Mouse (Mus musculus) neural tube, embryonic 12.5 days (tissue): ENCODE data around the gene Il2ra. TPM values are rescaled to one million over a fixed set of nuclear protein-coding genes. Genes with fewer than 3 reads are reported as not detected.

ENCODE experiments used
- ATAC-seq: fragments of 200-750 bp; cut with Nextera tagmentation; 2 replicates; pipeline ENCODE4 v1.8.0; 2017; ENCODE audit warnings: low read depth, mild to moderate bottlenecking, moderate TSS enrichment, moderate library complexity; ENCODE audit not compliant: low FRiP score
- H3K27ac ChIP-seq: fragments of 300-500 bp; sonication (generic); 2 replicates; pipeline ENCODE4 v1.5.1; 2016
- H3K27me3 ChIP-seq: fragments of 300-500 bp; sonication (generic); replicated peaks from 2 replicates; pipeline ENCODE4 v1.6.1; 2016; ENCODE audit warnings: mild to moderate bottlenecking
- H3K36me3 ChIP-seq: fragments of 300-500 bp; sonication (generic); 2 replicates; pipeline ENCODE4 v1.6.1; 2016; ENCODE audit warnings: mild to moderate bottlenecking
- H3K4me1 ChIP-seq: fragments of 300-500 bp; sonication (generic); 2 replicates; pipeline ENCODE4 v1.6.1; 2016
- H3K4me2 ChIP-seq: fragments of 300-500 bp; sonication (generic); replicated peaks from 2 replicates; pipeline ENCODE4 v1.6.1; 2016; ENCODE audit warnings: mild to moderate bottlenecking
- H3K4me3 ChIP-seq: fragments of 300-500 bp; sonication (generic); 2 replicates; pipeline ENCODE4 v1.5.1; 2016
- H3K9ac ChIP-seq: fragments of 300-500 bp; sonication (generic); 2 replicates; pipeline ENCODE4 v1.6.1; 2016; ENCODE audit warnings: mild to moderate bottlenecking
- H3K9me3 ChIP-seq: fragments of 300-500 bp; sonication (generic); 2 replicates; pipeline ENCODE4 v1.6.1; 2016; ENCODE audit warnings: mild to moderate bottlenecking
- WGBS: fragments of 180-500 bp; shearing (Covaris S2); methylation state at CpG from one replicate; pipeline ENCODE4 v1.1.7; 2016; 5-methylcytosine and 5-hydroxymethylcytosine counted together
- polyA plus RNA-seq: library from polyadenylated mRNA; unstranded; fragments of >200 nt; fragmentation: Nextera tagmentation; extraction: Ambion mirVana; gene quantifications from 2 replicates; pipeline ENCODE4 v1.2.1, GENCODE M21; 2016

The Il2ra gene
- polyA plus RNA-seq, 1 experiment from 2014 or later = not detected

- no peak overlapping the region for H3K27ac ChIP-seq
- H3K4me3 ChIP-seq = no peak overlapping the region
- no peaks in the 10 kb centered on the region for H3K9me3 ChIP-seq
- H3K36me3 ChIP-seq = no peaks in the 10 kb centered on the region
- no peaks in the 10 kb centered on the region for H3K4me1 ChIP-seq
- no peaks in the 10 kb centered on the region for H3K27me3 ChIP-seq
- ATAC-seq = no peak
- WGBS = 88% methylated on average over 4 of the region's 4 CpGs
- no peak overlapping the region for H3K9ac ChIP-seq
- no peak overlapping the region for H3K4me2 ChIP-seq
These were observed 43.9 kb downstream of the Il2ra start for GRCm38 (mm10) chr2:11686512-11686911.

GRCm38 (mm10) chr2:11687436-11687835 is 44.8 kb downstream of the Il2ra start:
- H3K4me3 ChIP-seq = no peak overlapping the region
- H3K27me3 ChIP-seq = no peaks in the 10 kb centered on the region
- no peaks in the 10 kb centered on the region for H3K9me3 ChIP-seq
- H3K36me3 ChIP-seq = no peaks in the 10 kb centered on the region
- no peaks in the 10 kb centered on the region for H3K4me1 ChIP-seq
- H3K9ac ChIP-seq = no peak overlapping the region
- no peak for ATAC-seq
- 38% methylated on average over 3 of the region's 3 CpGs for WGBS
- no peak overlapping the region for H3K27ac ChIP-seq
- no peak overlapping the region for H3K4me2 ChIP-seq

- no peak overlapping the region for H3K27ac ChIP-seq
- no peak overlapping the region for H3K4me2 ChIP-seq
- H3K9me3 ChIP-seq = no peaks in the 10 kb centered on the region
- no peaks in the 10 kb centered on the region for H3K36me3 ChIP-seq
- no peaks in the 10 kb centered on the region for H3K4me1 ChIP-seq
- H3K4me3 ChIP-seq = no peak overlapping the region
- no peak for ATAC-seq
- no peak overlapping the region for H3K9ac ChIP-seq
- WGBS = 82% methylated on average over 8 of the region's 8 CpGs
- H3K27me3 ChIP-seq = no peaks in the 10 kb centered on the region
These were observed 47.7 kb downstream of the Il2ra start for GRCm38 (mm10) chr2:11690201-11690890.

GRCm38 (mm10) chr2:11693352-11693751 is 50.7 kb downstream of the Il2ra start:
- no peak for ATAC-seq
- Histone ChIP-seq H3K36me3 (no peaks in the 10 kb centered on the region), H3K4me2 (no peak overlapping the region), H3K4me1 (no peaks in the 10 kb centered on the region), H3K4me3 (no peak overlapping the region), H3K9ac (no peak overlapping the region), H3K9me3 (no peaks in the 10 kb centered on the region), H3K27ac (no peak overlapping the region), H3K27me3 (no peaks in the 10 kb centered on the region)
- WGBS = 96% methylated on average over 4 of the region's 4 CpGs

- no peak for ATAC-seq
- Histone ChIP-seq H3K27ac (no peak overlapping the region), H3K4me2 (no peak overlapping the region), H3K9ac (no peak overlapping the region), H3K36me3 (no peaks in the 10 kb centered on the region), H3K9me3 (no peaks in the 10 kb centered on the region), H3K27me3 (no peaks in the 10 kb centered on the region), H3K4me3 (no peak overlapping the region), H3K4me1 (no peaks in the 10 kb centered on the region)
- WGBS = 76% methylated on average over 2 of the region's 2 CpGs
These were observed 51.5 kb downstream of the Il2ra start for GRCm38 (mm10) chr2:11694104-11694503.

GRCm38 (mm10) chr2:11695867-11696266 is 53.3 kb downstream of the Il2ra start:
- H3K27me3 ChIP-seq = no peaks in the 10 kb centered on the region
- H3K27ac ChIP-seq = no peak overlapping the region
- H3K4me1 ChIP-seq = no peaks in the 10 kb centered on the region
- H3K4me3 ChIP-seq = no peak overlapping the region
- H3K9me3 ChIP-seq = no peaks in the 10 kb centered on the region
- no peak overlapping the region for H3K9ac ChIP-seq
- 73% methylated on average over 2 of the region's 2 CpGs for WGBS
- no peak overlapping the region for H3K4me2 ChIP-seq
- H3K36me3 ChIP-seq = no peaks in the 10 kb centered on the region
- no peak for ATAC-seq

- no peaks in the 10 kb centered on the region for H3K36me3 ChIP-seq
- no peak overlapping the region for H3K27ac ChIP-seq
- no peaks in the 10 kb centered on the region for H3K27me3 ChIP-seq
- H3K9ac ChIP-seq = no peak overlapping the region
- no peak overlapping the region for H3K4me3 ChIP-seq
- H3K4me1 ChIP-seq = no peaks in the 10 kb centered on the region
- WGBS = 69% methylated on average over 5 of the region's 5 CpGs
- H3K4me2 ChIP-seq = no peak overlapping the region
- no peaks in the 10 kb centered on the region for H3K9me3 ChIP-seq
- no peak for ATAC-seq
These were observed 56.4 kb downstream of the Il2ra start for GRCm38 (mm10) chr2:11698994-11699393.

- Histone ChIP-seq H3K4me3 (no peak overlapping the region), H3K4me1 (no peaks in the 10 kb centered on the region), H3K27me3 (no peaks in the 10 kb centered on the region), H3K27ac (no peak overlapping the region), H3K36me3 (no peaks in the 10 kb centered on the region), H3K9me3 (no peaks in the 10 kb centered on the region), H3K4me2 (no peak overlapping the region), H3K9ac (no peak overlapping the region)
- ATAC-seq = no peak
- 95% methylated on average over 2 of the region's 2 CpGs for WGBS
These were observed 57.3 kb downstream of the Il2ra start for GRCm38 (mm10) chr2:11699905-11700304.

GRCm38 (mm10) chr2:11705201-11706025 is 62.8 kb downstream of the Il2ra start, which contains the start of gene Il15ra:
Gene Il15ra, plus strand, starts transcription at chr2:11705290.
- Histone ChIP-seq H3K36me3 (no peaks in the 10 kb centered on the region), H3K9me3 (no peaks in the 10 kb centered on the region), H3K27me3 (peaks cover 17% of the 10 kb centered on the region), H3K9ac (peak within 1 kb of the TSS; percentile 48), H3K4me1 (peaks cover 11% of the 10 kb centered on the region), H3K27ac (no peak within 1 kb of the TSS), H3K4me2 (peak within 1 kb of the TSS; percentile 97), H3K4me3 (peak within 1 kb of the TSS; percentile 58)
- peak; percentile 78 for ATAC-seq
- 1% methylated on average over 37 of the region's 37 CpGs for whole genome bisulfite sequencing

- Histone ChIP-seq H3K36me3 (no peaks in the 10 kb centered on the region), H3K9ac (peak overlapping the region; percentile 48), H3K9me3 (no peaks in the 10 kb centered on the region), H3K27me3 (peaks cover 17% of the 10 kb centered on the region), H3K4me3 (peak overlapping the region; percentile 58), H3K4me2 (peak overlapping the region; percentile 97), H3K4me1 (peaks cover 11% of the 10 kb centered on the region), H3K27ac (no peak overlapping the region)
- peak; percentile 65 for ATAC-seq
- WGBS = 4% methylated on average over 28 of the region's 28 CpGs
These were observed 63.6 kb downstream of the Il2ra start for GRCm38 (mm10) chr2:11706030-11706745.

- Histone ChIP-seq H3K4me2 (peak overlapping the region; percentile 97), H3K9ac (no peak overlapping the region), H3K36me3 (no peaks in the 10 kb centered on the region), H3K27me3 (peaks cover 17% of the 10 kb centered on the region), H3K4me3 (no peak overlapping the region), H3K4me1 (peaks cover 11% of the 10 kb centered on the region), H3K27ac (no peak overlapping the region), H3K9me3 (no peaks in the 10 kb centered on the region)
- WGBS = 41% methylated on average over 6 of the region's 6 CpGs
- no peak for ATAC-seq
These were observed 64.1 kb downstream of the Il2ra start for GRCm38 (mm10) chr2:11706746-11707065.

GRCm38 (mm10) chr2:11708538-11708937 is 65.9 kb downstream of the Il2ra start:
- peaks cover 17% of the 10 kb centered on the region for H3K27me3 ChIP-seq
- no peak for ATAC-seq

More at GRCm38 (mm10) chr2:11708538-11708937, 65.9 kb downstream of the Il2ra start:
- 83% methylated on average over 5 of the region's 5 CpGs for WGBS
- no peak overlapping the region for H3K4me3 ChIP-seq
- H3K36me3 ChIP-seq = no peaks in the 10 kb centered on the region
- no peak overlapping the region for H3K27ac ChIP-seq
- H3K4me1 ChIP-seq = peaks cover 11% of the 10 kb centered on the region
- H3K9ac ChIP-seq = no peak overlapping the region
- no peak overlapping the region for H3K4me2 ChIP-seq
- H3K9me3 ChIP-seq = no peaks in the 10 kb centered on the region
